Comparison of ENCODE assay signal across 21 mouse cellular contexts in the genomic region with DNA sequence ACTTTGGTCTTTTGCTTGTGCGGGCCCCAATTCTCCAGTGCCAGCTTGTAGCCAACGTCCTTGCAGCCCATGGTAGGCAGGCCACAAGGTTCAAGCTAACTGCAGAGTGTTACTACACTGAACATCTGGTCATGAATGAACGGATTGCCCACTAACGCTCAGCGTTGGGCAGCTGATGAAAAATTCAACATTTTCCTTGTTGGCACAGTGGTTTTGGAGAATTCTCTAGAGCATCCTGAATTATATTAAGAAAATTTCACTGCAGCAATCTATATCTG.
DNase-seq lines count a peak whose midpoint lies in the region; ATAC-seq and TF ChIP-seq lines count a peak whose summit lies in the region.
"Had no signal": no experiment of that assay in that cellular context is flagged by ENCODE, and none has a peak within 500 bp of the region (broad histone marks: within the 10 kb centered on the region; RNA-seq: fewer than 3 reads in every experiment).

No protein-coding gene starts in this region.

- WGBS in hindbrain, embryonic 10.5 days, result 57% methylated on average over 5 of the region's 5 CpGs
- WGBS in hindbrain, embryonic 16.5 days, result 27% methylated on average over 5 of the region's 5 CpGs
- WGBS in spleen, adult 2 months, result 16% methylated on average over 5 of the region's 5 CpGs
- WGBS in heart, adult 2 months, result 81% methylated on average over 5 of the region's 5 CpGs

- no peaks in the 10 kb centered on the region for H3K9me3 ChIP-seq in hindbrain, embryonic 10.5 days
- H3K9me3 ChIP-seq in hindbrain, embryonic 16.5 days (ENCODE audit: control insufficient read depth, low read length), result no peaks in the 10 kb centered on the region
- H3K9me3 ChIP-seq: embryonic facial prominence, embryonic 15.5 days; forebrain, embryonic 13.5 days; midbrain, embryonic 15.5 days; neural tube, embryonic 13.5 days; stomach, embryonic 15.5 days had no signal

- H3K79me2 ChIP-seq in heart, adult 2 months (replicated peaks; ENCODE audit: control insufficient read depth, insufficient read depth, low read length), result no peaks in the 10 kb centered on the region

- H3K36me3 ChIP-seq in hindbrain, embryonic 10.5 days, result no peaks in the 10 kb centered on the region
- H3K36me3 ChIP-seq in hindbrain, embryonic 16.5 days (ENCODE audit: control insufficient read depth, insufficient read depth, low read length), result no peaks in the 10 kb centered on the region
- H3K36me3 ChIP-seq in spleen, adult 2 months (ENCODE audit: control insufficient read depth, insufficient read depth, low read length), result no peaks in the 10 kb centered on the region
- no peaks in the 10 kb centered on the region for H3K36me3 ChIP-seq in splenic B cell, adult 2 months (ENCODE audit: control insufficient read depth, insufficient read depth, low read length, poor library complexity, severe bottlenecking)
- peaks cover 5% of the 10 kb centered on the region for H3K36me3 ChIP-seq in heart, adult 2 months (ENCODE audit: control insufficient read depth, insufficient read depth, low read length)
- H3K36me3 ChIP-seq: embryonic facial prominence, embryonic 15.5 days; midbrain, embryonic 15.5 days; neural tube, embryonic 13.5 days; stomach, embryonic 15.5 days had no signal

- no peak overlapping the region for H3K4me3 ChIP-seq in hindbrain, embryonic 10.5 days
- H3K4me3 ChIP-seq in hindbrain, embryonic 16.5 days (ENCODE audit: low read length), result no peak overlapping the region
- peak overlapping the region; percentile 37; the same call in 1 of the 2 replicates for H3K4me3 ChIP-seq in spleen, adult 2 months (ENCODE audit: extremely low read depth, insufficient read depth, insufficient read length)
- no peak overlapping the region for H3K4me3 ChIP-seq in embryonic fibroblast, embryonic 13.5 days (ENCODE audit: insufficient read depth, low read length)
- H3K4me3 ChIP-seq in heart, adult 2 months, result no peak overlapping the region
- H3K4me3 ChIP-seq: embryonic facial prominence, embryonic 15.5 days; forebrain, embryonic 13.5 days; midbrain, embryonic 15.5 days; neural tube, embryonic 13.5 days; stomach, embryonic 15.5 days had no signal

- no peak overlapping the region for H3K4me2 ChIP-seq in hindbrain, embryonic 16.5 days (ENCODE audit: low read length)
- H3K4me2 ChIP-seq: embryonic facial prominence, embryonic 15.5 days; forebrain, embryonic 13.5 days; midbrain, embryonic 15.5 days; neural tube, embryonic 13.5 days; stomach, embryonic 15.5 days had no signal

- no peaks in the 10 kb centered on the region for H3K27me3 ChIP-seq in hindbrain, embryonic 10.5 days (ENCODE audit: insufficient read depth, poor library complexity, severe bottlenecking)
- H3K27me3 ChIP-seq in hindbrain, embryonic 16.5 days (replicated peaks; ENCODE audit: control insufficient read depth, insufficient read depth, low read length), result no peaks in the 10 kb centered on the region
- no peaks in the 10 kb centered on the region for H3K27me3 ChIP-seq in spleen, adult 2 months (ENCODE audit: control insufficient read depth, insufficient read depth, low read length)
- no peaks in the 10 kb centered on the region for H3K27me3 ChIP-seq in splenic B cell, adult 2 months (ENCODE audit: control insufficient read depth, insufficient read depth, low read length, poor library complexity, severe bottlenecking)
- H3K27me3 ChIP-seq in heart, adult 2 months (ENCODE audit: control insufficient read depth, insufficient read depth, low read length), result no peaks in the 10 kb centered on the region
- H3K27me3 ChIP-seq: embryonic facial prominence, embryonic 15.5 days; forebrain, embryonic 13.5 days; midbrain, embryonic 15.5 days; stomach, embryonic 15.5 days had no signal

- H3K4me1 ChIP-seq in hindbrain, embryonic 10.5 days (replicated peaks), result peaks cover 37% of the 10 kb centered on the region
- peaks cover 6% of the 10 kb centered on the region for H3K4me1 ChIP-seq in hindbrain, embryonic 16.5 days (ENCODE audit: control insufficient read depth, insufficient read depth, low read depth, low read length)
- H3K4me1 ChIP-seq in spleen, adult 2 months (ENCODE audit: control insufficient read depth, insufficient read depth, insufficient read length), result peaks cover 19% of the 10 kb centered on the region
- H3K4me1 ChIP-seq in embryonic fibroblast, embryonic 13.5 days (ENCODE audit: control insufficient read depth, insufficient read depth, low read length), result peaks cover 9% of the 10 kb centered on the region
- H3K4me1 ChIP-seq in heart, adult 2 months (ENCODE audit: control insufficient read depth, insufficient read depth, low read length), result peaks cover 13% of the 10 kb centered on the region
- H3K4me1 ChIP-seq: forebrain, embryonic 13.5 days had no signal

- no peak for TF ChIP-seq CTCF in spleen, adult 2 months (IDR thresholded peaks at IDR 0.05; ENCODE audit: extremely low read depth, insufficient read depth, insufficient read length, insufficient replicate concordance)
- TF ChIP-seq CTCF in embryonic fibroblast, embryonic 13.5 days (IDR thresholded peaks at IDR 0.05; ENCODE audit: borderline replicate concordance, insufficient read depth, low read length), result no peak
- TF ChIP-seq CTCF in heart, adult 2 months (IDR thresholded peaks at IDR 0.05), result no peak

- DNase-seq in hindbrain, embryonic 10.5 days (ENCODE audit: low spot score), result peak; percentile 25
- DNase-seq in spleen, adult 2 months (ENCODE audit: low read depth in 1 of 2, low spot score in 2 of 2), result no peak
- no peak for DNase-seq in spleen, postnatal 4 days (ENCODE audit: low spot score in 2 of 2)
- DNase-seq in splenic B cell, adult 2 months (ENCODE audit: low read depth, low spot score), result peak; percentile 53
- no peak for DNase-seq in right cerebral cortex, postnatal 4 days
- no peak for DNase-seq in heart, adult 2 months
- DNase-seq: adrenal gland, postnatal 25 days; cerebellum, postnatal 14 days; heart, adult 18-20 months; heart, postnatal 10 days; kidney, adult 18-20 months; kidney, postnatal 25 days; thymus, postnatal 14 days had no signal

- TF ChIP-seq EP300 in heart, adult 2 months (IDR thresholded peaks at IDR 0.05; ENCODE audit: insufficient read depth, low read depth, low read length), result no peak

- no peak overlapping the region for H3K9ac ChIP-seq in hindbrain, embryonic 16.5 days (ENCODE audit: low read depth, low read length)
- H3K9ac ChIP-seq in heart, adult 2 months (ENCODE audit: low read depth, low read length), result no peak overlapping the region
- H3K9ac ChIP-seq: embryonic facial prominence, embryonic 15.5 days; forebrain, embryonic 13.5 days; liver, embryonic 14.5 days; midbrain, embryonic 15.5 days; neural tube, embryonic 13.5 days; stomach, embryonic 15.5 days had no signal

- intact Hi-C loops in heart, adult 2 months (cut with DNase I), result loop anchor here (5.0 kb wide), 2 partner anchors 38 to 103 kb away; no protein-coding TSS in a partner anchor

- no peak overlapping the region for H3K27ac ChIP-seq in hindbrain, embryonic 10.5 days
- H3K27ac ChIP-seq in hindbrain, embryonic 16.5 days (ENCODE audit: low read depth, low read length), result no peak overlapping the region
- peak overlapping the region; percentile 92 for H3K27ac ChIP-seq in spleen, adult 2 months (ENCODE audit: insufficient read depth, low read length)
- 0 out of 2 replicates have a peak overlapping the region, but pooled peaks have one; percentile 10 for H3K27ac ChIP-seq in embryonic fibroblast, embryonic 13.5 days (ENCODE audit: insufficient read depth, low read length)
- no peak overlapping the region for H3K27ac ChIP-seq in heart, adult 2 months
- H3K27ac ChIP-seq: embryonic facial prominence, embryonic 15.5 days; forebrain, embryonic 13.5 days; liver, embryonic 14.5 days; midbrain, embryonic 15.5 days; neural tube, embryonic 13.5 days; stomach, embryonic 15.5 days had no signal

- ATAC-seq in hindbrain, embryonic 16.5 days, result no peak
- ATAC-seq: forebrain, embryonic 13.5 days; midbrain, embryonic 15.5 days had no signal

- TF ChIP-seq POLR2A in spleen, adult 2 months (IDR thresholded peaks at IDR 0.05; ENCODE audit: low read depth, low read length), result no peak
- TF ChIP-seq POLR2A in embryonic fibroblast, embryonic 13.5 days (IDR thresholded peaks at IDR 0.05; ENCODE audit: low read depth, low read length), result no peak
- TF ChIP-seq POLR2A in heart, adult 2 months (IDR thresholded peaks at IDR 0.05; ENCODE audit: insufficient read depth, low read depth, low read length), result no peak

Comparison
In these comparisons a context has a peak if more than half of its experiments do, and no peak if none do; other contexts are left out.
1. DNase-seq: peak in hindbrain, embryonic 10.5 days (single experiment) and splenic B cell, adult 2 months (single experiment); none in spleen, adult 2 months (0 of 2), spleen, postnatal 4 days (0 of 2), right cerebral cortex, postnatal 4 days (single experiment) and heart, adult 2 months (0 of 2).
2. H3K27ac ChIP-seq: peak in spleen, adult 2 months (single experiment) and embryonic fibroblast, embryonic 13.5 days (single experiment); none in hindbrain, embryonic 10.5 days (single experiment), hindbrain, embryonic 16.5 days (single experiment) and heart, adult 2 months (single experiment).